Mouse (Mus musculus): ENCODE results near the gene Sorcs2.

- TF ChIP-seq CTCF (conservative IDR thresholded peaks at IDR 0.05; ENCODE audit: low read length), result no peak
- no peak for TF ChIP-seq NANOG (IDR thresholded peaks at IDR 0.05; ENCODE audit: borderline replicate concordance, low read length)
These were observed 139.4 kb downstream of the Sorcs2 start for GRCm38 (mm10) chr5:36258387-36259181.
